Mouse (Mus musculus) kidney, adult 2 months (tissue): ENCODE measurements around the gene Bmpr2.

Source experiments
- CTCF ChIP-seq: fragments of 200-500 bp; conservative IDR thresholded peaks from 2 replicates; pipeline ENCODE4 v1.5.1; 2011; ENCODE audit warnings: low read depth, mild to moderate bottlenecking, control low read depth, low read length, moderate library complexity, mixed read lengths; ENCODE audit not compliant: insufficient read depth, insufficient read length
- POLR2A ChIP-seq: fragments of 200-500 bp; IDR thresholded peaks from one replicate; pipeline ENCODE4 v1.6.1; 2011; ENCODE audit warnings: low read depth, low read length, control low read depth

- TF ChIP-seq POLR2A (no peak), CTCF (no peak)
Measured at GRCm38 (mm10) chr1:59907700-59908099, 144.5 kb downstream of the Bmpr2 start.
